Mouse (Mus musculus): Measurements from ENCODE around the gene Tbc1d16.

DNA sequence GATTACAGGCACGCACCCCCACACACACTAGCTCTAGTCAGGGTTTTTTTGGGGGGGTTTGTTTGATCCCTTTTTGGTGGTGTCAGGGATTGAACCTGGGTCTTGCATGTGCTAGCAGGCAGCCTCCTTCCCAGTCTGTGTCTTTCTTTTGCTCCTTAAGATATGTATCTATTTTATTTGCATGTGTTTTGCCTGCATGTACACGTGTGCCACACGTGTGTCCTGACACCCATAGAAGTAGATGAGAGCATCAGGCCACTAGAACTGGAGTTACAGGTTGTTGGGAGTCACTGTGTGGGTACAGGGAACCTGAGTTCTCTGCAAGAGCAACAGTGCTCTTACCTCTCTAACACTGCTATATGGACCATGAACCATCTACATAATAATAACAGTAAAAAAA lies 39.0 kb downstream of the Tbc1d16 start:
- no peak for TF ChIP-seq CTCF (IDR thresholded peaks at IDR 0.05; ENCODE audit: low read depth, low read length)
- TF ChIP-seq POLR2A (IDR thresholded peaks at IDR 0.05; ENCODE audit: borderline replicate concordance, low read depth, low read length): no peak

Measured in bone marrow macrophage, adult 2 months (primary cell).